Mouse (Mus musculus) heart, postnatal 10 days (tissue): ENCODE measurements around the gene Orai1. TPM values are rescaled to one million over a fixed set of nuclear protein-coding genes. Genes with fewer than 3 reads are reported as not detected.
A peak's percentile ranks its signal among the peaks of the same experiment; 100 is the strongest.

ENCODE experiments used
- DNase-seq, 2 experiments: peaks; one replicate each; pipeline ENCODE4 v3.0.0; 2021
- intact Hi-C: fragments of 180-260 bp; cut with DNase I; formaldehyde crosslinking; loops from one replicate; pipeline ENCODE4 v1.15.1; 2025
- total RNA-seq, 2 experiments: library from RNA; stranded (reverse); gene quantifications; 2 replicates each; pipeline ENCODE4 v1.2.3; 2021

The Orai1 gene
- total RNA-seq, 2 experiments from 2014 or later = 18.7 to 20.2 TPM

GRCm38 (mm10) chr5:123027436-123027835 is 12.6 kb downstream of the Orai1 start:
- no peak for DNase-seq
- intact Hi-C loops = no loop called here

GRCm38 (mm10) chr5:123029729-123030128 is 14.9 kb downstream of the Orai1 start:
- intact Hi-C loops = no loop called here

GRCm38 (mm10) chr5:123031312-123031711 is 16.4 kb downstream of the Orai1 start:
- intact Hi-C loops = no loop called here

More at GRCm38 (mm10) chr5:123029729-123030128, 14.9 kb downstream of the Orai1 start:
- no peak for DNase-seq

GRCm38 (mm10) chr5:123033646-123034160 is 18.8 kb downstream of the Orai1 start:
- intact Hi-C loops = no loop called here
- DNase-seq = no peak

More at GRCm38 (mm10) chr5:123031312-123031711, 16.4 kb downstream of the Orai1 start:
- DNase-seq = no peak

GRCm38 (mm10) chr5:123035089-123035488 is 20.2 kb downstream of the Orai1 start:
- no peak for DNase-seq
- intact Hi-C loops = no loop called here

- DNase-seq = no peak
- intact Hi-C loops = no loop called here
Observed at GRCm38 (mm10) chr5:123035564-123035963, 20.7 kb downstream of the Orai1 start.

- no peak for DNase-seq
- intact Hi-C loops = no loop called here
Observed at GRCm38 (mm10) chr5:123038115-123038514, 23.2 kb downstream of the Orai1 start.

- DNase-seq = peak; percentile 83 to 85
- intact Hi-C loops = no loop called here
Observed at GRCm38 (mm10) chr5:123039120-123039752, 24.4 kb downstream of the Orai1 start.

GRCm38 (mm10) chr5:123040796-123041195 is 25.9 kb downstream of the Orai1 start:
- DNase-seq = no peak
- intact Hi-C loops = loop anchor here (1.0 kb wide), 1 partner anchor 25 kb away; the partner anchor contains the start of gene Orai1

GRCm38 (mm10) chr5:123043856-123044255 is 29.0 kb downstream of the Orai1 start:
- intact Hi-C loops = loop anchor here (2.0 kb wide), 1 partner anchor 29 kb away; the partner anchor contains the start of gene Orai1
- DNase-seq = peak in 1 of 2 experiments; percentile 39

- peak; percentile 82 to 89 for DNase-seq
- intact Hi-C loops = loop anchor here (1.0 to 2.0 kb wide), 2 partner anchors 31 to 77 kb away; partner anchors contain the start of gene Orai1
Observed at GRCm38 (mm10) chr5:123045561-123046295, 30.9 kb downstream of the Orai1 start.

GRCm38 (mm10) chr5:123046916-123047315 is 32.0 kb downstream of the Orai1 start, which contains the start of gene Morn3:
Gene Morn3, minus strand, starts transcription at chr5:123047016.
- intact Hi-C loops = loop anchor here (1.0 kb wide), 1 partner anchor 79 kb away; no protein-coding TSS in a partner anchor
- no peak for DNase-seq

GRCm38 (mm10) chr5:123049271-123049670 is 34.4 kb downstream of the Orai1 start:
- intact Hi-C loops = loop anchor here (2.0 kb wide), 1 partner anchor 124 kb away; no protein-coding TSS in a partner anchor
- peak; percentile 50 to 64 for DNase-seq

GRCm38 (mm10) chr5:123050918-123051317 is 36.0 kb downstream of the Orai1 start:
- DNase-seq = peak in 1 of 2 experiments; percentile 33
- intact Hi-C loops = no loop called here

- intact Hi-C loops = no loop called here
Observed at GRCm38 (mm10) chr5:123051736-123052135, 36.9 kb downstream of the Orai1 start.

GRCm38 (mm10) chr5:123057366-123058250 is 42.7 kb downstream of the Orai1 start:
- intact Hi-C loops = loop anchor here (2.0 kb wide), 1 partner anchor 43 kb away; the partner anchor contains the start of gene Orai1
- peak; percentile 100 for DNase-seq

More at GRCm38 (mm10) chr5:123051736-123052135, 36.9 kb downstream of the Orai1 start:
- no peak for DNase-seq

- intact Hi-C loops = no loop called here
- DNase-seq = no peak
Observed at GRCm38 (mm10) chr5:123058251-123059102, 43.6 kb downstream of the Orai1 start.

GRCm38 (mm10) chr5:123059757-123060520 is 45.1 kb downstream of the Orai1 start:
- DNase-seq = peak; percentile 68 to 72
- intact Hi-C loops = no loop called here
